Mouse (Mus musculus) cerebellum, adult 2 months (tissue): ENCODE measurements around the gene Sec24d.

Experiments used
- CTCF ChIP-seq: fragments of 200-500 bp; IDR thresholded peaks from 2 replicates; pipeline ENCODE4 v1.5.1; 2011; ENCODE audit warnings: low read depth, mild to moderate bottlenecking, control low read depth, low read length, moderate library complexity, borderline replicate concordance; ENCODE audit not compliant: insufficient read depth
- POLR2A ChIP-seq: fragments of 200-500 bp; IDR thresholded peaks from 2 replicates; pipeline ENCODE4 v1.6.1; 2011; ENCODE audit warnings: low read length, control low read depth, borderline replicate concordance; ENCODE audit not compliant: insufficient read depth

DNA sequence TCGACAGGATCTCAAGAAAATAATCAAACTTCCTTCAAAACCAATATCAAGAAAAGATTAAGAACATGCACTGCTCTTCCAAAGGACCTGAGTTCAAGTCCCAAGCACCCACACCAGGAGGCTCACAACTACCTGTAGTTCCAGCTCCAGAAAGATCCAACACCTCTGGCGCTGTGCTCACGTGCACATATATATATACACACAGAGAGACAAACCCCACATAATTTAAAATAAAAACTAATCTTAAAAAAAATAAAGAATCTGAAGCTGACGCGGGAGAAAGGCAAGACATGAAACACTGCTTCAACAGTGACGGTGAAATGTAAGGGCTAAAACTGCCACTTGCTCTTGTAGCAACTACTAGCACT lies 117.8 kb downstream of the Sec24d start:
- TF ChIP-seq CTCF (no peak), POLR2A (no peak)
